Mouse (Mus musculus) spleen, adult 2 months (tissue): ENCODE data around the gene Sap30bp. TPM values are rescaled to one million over a fixed set of nuclear protein-coding genes. Genes with fewer than 3 reads are reported as not detected.
A peak's percentile ranks its signal among the peaks of the same experiment; 100 is the strongest.

Source experiments
- DNase-seq, 2 experiments: peaks; one replicate each; pipeline versions ENCODE4 v3.0.0 to v3.0.0-alpha.2; 2012 to 2021; ENCODE audit warnings: low spot score in 2 of 2, low read depth in 1 of 2
- H3K27ac ChIP-seq: fragments of 200-500 bp; 2 replicates; pipeline ENCODE4 v1.5.1; 2012; ENCODE audit warnings: low read length, inconsistent platforms; ENCODE audit not compliant: insufficient read depth
- H3K27me3 ChIP-seq: fragments of 200-500 bp; 2 replicates; pipeline ENCODE4 v1.6.1; 2012; ENCODE audit warnings: mild to moderate bottlenecking, moderate library complexity, low read length, inconsistent platforms; ENCODE audit not compliant: control insufficient read depth, insufficient read depth
- H3K36me3 ChIP-seq: fragments of 200-500 bp; 2 replicates; pipeline ENCODE4 v1.6.1; 2012; ENCODE audit warnings: mild to moderate bottlenecking, low read length, inconsistent platforms; ENCODE audit not compliant: control insufficient read depth, insufficient read depth
- H3K4me1 ChIP-seq: fragments of 200-500 bp; 2 replicates; pipeline ENCODE4 v1.6.1; 2011; ENCODE audit warnings: inconsistent platforms; ENCODE audit not compliant: control insufficient read depth, insufficient read depth, insufficient read length
- H3K4me3 ChIP-seq: fragments of 200-500 bp; 2 replicates; pipeline ENCODE4 v1.5.1; 2011; ENCODE audit warnings: mild to moderate bottlenecking, inconsistent platforms; ENCODE audit not compliant: insufficient read depth, insufficient read length; ENCODE audit errors: extremely low read depth
- CTCF ChIP-seq: fragments of 200-500 bp; IDR thresholded peaks from 2 replicates; pipeline ENCODE4 v1.5.1; 2011; ENCODE audit warnings: mild to moderate bottlenecking, inconsistent platforms; ENCODE audit not compliant: insufficient read depth, insufficient read length, insufficient replicate concordance; ENCODE audit errors: extremely low read depth
- POLR2A ChIP-seq: fragments of 200-500 bp; IDR thresholded peaks from 2 replicates; pipeline ENCODE4 v1.6.1; 2011; ENCODE audit warnings: low read depth, low read length, inconsistent platforms
- WGBS: fragments of 180-500 bp; shearing (Covaris S2); methylation state at CpG from one replicate; pipeline ENCODE4 v1.1.7; 2018; 5-methylcytosine and 5-hydroxymethylcytosine counted together
- polyA plus RNA-seq: library from polyadenylated mRNA; depleted of rRNA; stranded (reverse); fragments of >200 nt; gene quantifications from 2 replicates; pipeline ENCODE4 v1.2.3, GENCODE M21; 2012

The Sap30bp gene
- polyA plus RNA-seq, 1 experiment: 19.9 TPM

GRCm38 (mm10) chr11:115999027-115999426 is 65.9 kb downstream of the Sap30bp start:
- Histone ChIP-seq H3K36me3 (no peaks in the 10 kb centered on the region), H3K4me3 (no peak overlapping the region), H3K27me3 (no peaks in the 10 kb centered on the region), H3K4me1 (no peaks in the 10 kb centered on the region), H3K27ac (no peak overlapping the region)
- WGBS: 43% methylated on average over 7 of the region's 7 CpGs
- no peak for DNase-seq
- TF ChIP-seq CTCF (no peak), POLR2A (no peak)

DNA sequence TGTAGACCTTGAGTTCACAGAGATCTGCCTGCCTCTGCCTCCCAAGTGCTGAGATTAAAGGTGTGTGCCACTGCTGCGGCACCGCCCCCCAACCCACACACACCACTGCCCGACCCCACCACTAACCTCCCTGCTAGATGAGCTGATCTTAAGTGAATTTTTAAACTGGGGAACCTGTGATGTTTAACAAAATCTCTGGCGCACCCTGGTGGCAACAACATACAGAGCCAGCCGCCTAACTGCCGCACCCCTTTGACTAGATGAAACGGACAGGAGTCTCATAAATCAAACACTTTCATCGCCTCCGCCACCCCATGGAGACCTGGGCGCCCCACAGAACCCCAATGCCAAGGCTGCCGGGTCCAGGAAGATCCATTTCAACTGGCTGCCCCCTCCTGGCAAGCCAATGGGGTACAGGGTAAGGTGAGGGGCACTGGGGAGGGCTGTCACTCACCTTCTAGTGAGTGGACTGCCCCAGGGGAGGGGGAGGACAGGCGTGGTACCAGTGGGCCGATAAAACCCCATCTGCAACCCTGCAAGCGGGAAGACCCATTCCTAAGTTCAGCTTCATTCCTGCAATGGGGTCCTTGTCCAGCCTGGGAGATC is 66.6 kb downstream of the Sap30bp start:
- peak; percentile 56; the same call in 1 of the 2 replicates for TF ChIP-seq CTCF
- TF ChIP-seq POLR2A: no peak
- H3K4me1 ChIP-seq: peaks cover 2% of the 10 kb centered on the region; the same call in 1 of the 2 replicates
- no peaks in the 10 kb centered on the region for H3K36me3 ChIP-seq
- 11% methylated on average over 14 of the region's 14 CpGs for WGBS
- no peak overlapping the region for H3K27ac ChIP-seq
- no peak overlapping the region for H3K4me3 ChIP-seq
- H3K27me3 ChIP-seq: no peaks in the 10 kb centered on the region
- peak; percentile 56 to 73 for DNase-seq

GRCm38 (mm10) chr11:116000607-116001006 is 67.5 kb downstream of the Sap30bp start:
- no peak overlapping the region for H3K4me3 ChIP-seq
- no peak for TF ChIP-seq POLR2A
- TF ChIP-seq CTCF: no peak
- DNase-seq: no peak
- WGBS: 87% methylated on average over 10 of the region's 10 CpGs
- H3K4me1 ChIP-seq: peaks cover 10% of the 10 kb centered on the region; the same call in 1 of the 2 replicates
- H3K36me3 ChIP-seq: no peaks in the 10 kb centered on the region
- no peaks in the 10 kb centered on the region for H3K27me3 ChIP-seq
- no peak overlapping the region for H3K27ac ChIP-seq

GRCm38 (mm10) chr11:116001725-116002124 is 68.6 kb downstream of the Sap30bp start:
- TF ChIP-seq CTCF: no peak
- no peak for TF ChIP-seq POLR2A
- no peak for DNase-seq
- H3K4me1 ChIP-seq: peaks cover 11% of the 10 kb centered on the region; the same call in 1 of the 2 replicates
- 64% methylated on average over 6 of the region's 6 CpGs for WGBS
- H3K27me3 ChIP-seq: no peaks in the 10 kb centered on the region
- H3K27ac ChIP-seq: no peak overlapping the region
- H3K4me3 ChIP-seq: no peak overlapping the region
- H3K36me3 ChIP-seq: no peaks in the 10 kb centered on the region

GRCm38 (mm10) chr11:116002894-116003293 is 69.8 kb downstream of the Sap30bp start:
- DNase-seq: no peak
- Histone ChIP-seq H3K36me3 (no peaks in the 10 kb centered on the region), H3K4me3 (no peak overlapping the region), H3K27me3 (no peaks in the 10 kb centered on the region), H3K27ac (no peak overlapping the region), H3K4me1 (peaks cover 11% of the 10 kb centered on the region; the same call in 1 of the 2 replicates)
- TF ChIP-seq POLR2A: no peak
- no peak for TF ChIP-seq CTCF
- 84% methylated on average over 3 of the region's 3 CpGs for WGBS

- peak overlapping the region; percentile 57 for H3K4me3 ChIP-seq
- no peak overlapping the region; the same call in 1 of the 2 replicates for H3K27ac ChIP-seq
- H3K36me3 ChIP-seq: no peaks in the 10 kb centered on the region
- H3K27me3 ChIP-seq: no peaks in the 10 kb centered on the region
- H3K4me1 ChIP-seq: peaks cover 11% of the 10 kb centered on the region; the same call in 1 of the 2 replicates
- 23% methylated on average over 8 of the region's 8 CpGs for WGBS
- TF ChIP-seq CTCF (no peak), POLR2A (no peak)
- no peak for DNase-seq
Observed at GRCm38 (mm10) chr11:116004186-116004823, 71.2 kb downstream of the Sap30bp start.
